Mouse (Mus musculus): ENCODE data around the gene Clec2g.

GRCm38 (mm10) chr6:128964519-128964918 is 30.3 kb downstream of the Clec2g start:
- TF ChIP-seq CTCF (IDR thresholded peaks at IDR 0.05; ENCODE audit: control insufficient read depth, insufficient read depth, insufficient replicate concordance, low read depth, low read length), result no peak
- TF ChIP-seq POLR2A (IDR thresholded peaks at IDR 0.05; ENCODE audit: control insufficient read depth, low read depth, low read length), result no peak

Data from testis, adult 2 months (tissue).